Mouse (Mus musculus): ENCODE results near the gene Cdh16.

GRCm38 (mm10) chr8:104603245-104603593 lies 21.0 kb downstream of the Cdh16 start:
- no peak for TF ChIP-seq GATA1 (IDR thresholded peaks at IDR 0.05; ENCODE audit: low read length)
- TF ChIP-seq TAL1 (IDR thresholded peaks at IDR 0.05; ENCODE audit: low read length) = no peak

Measured in erythroblast, embryonic 14.5 days (primary cell).